Mouse (Mus musculus): ENCODE data around the gene Celsr1. TPM values are rescaled to one million over a fixed set of nuclear protein-coding genes. Genes with fewer than 3 reads are reported as not detected.

The Celsr1 gene
- polyA plus RNA-seq, 1 experiment from 2014 or later: 2.2 TPM

GRCm38 (mm10) chr15:85935627-85936049, 97.9 kb downstream of the Celsr1 start:
- WGBS (ENCODE audit: insufficient replicate concordance): 14% methylated on average over 5 of the region's 5 CpGs
- H3K27ac ChIP-seq (ENCODE audit: low read depth, low read length): 0 out of 2 replicates have a peak overlapping the region, but pooled peaks have one; percentile 22
- peak; percentile 52 for ATAC-seq (replicated peaks; ENCODE audit: insufficient number of reproducible peaks, low FRiP score, low TSS enrichment)
- H3K36me3 ChIP-seq (ENCODE audit: control insufficient read depth, insufficient read depth, low read length): no peaks in the 10 kb centered on the region
- no peaks in the 10 kb centered on the region for H3K27me3 ChIP-seq (ENCODE audit: control insufficient read depth, insufficient read depth, low read length)
- H3K9ac ChIP-seq (ENCODE audit: low read depth, low read length): 0 out of 2 replicates have a peak overlapping the region, but pooled peaks have one; percentile 24
- no peaks in the 10 kb centered on the region for H3K9me3 ChIP-seq (replicated peaks; ENCODE audit: control insufficient read depth, low read length)
- no peak overlapping the region for H3K4me3 ChIP-seq (ENCODE audit: low read depth, low read length)
- no peak overlapping the region for H3K4me2 ChIP-seq
- peaks cover 10% of the 10 kb centered on the region for H3K4me1 ChIP-seq (ENCODE audit: control insufficient read depth, insufficient read depth, low read length)

- 59% methylated on average over 12 of the region's 12 CpGs for WGBS (ENCODE audit: insufficient replicate concordance)
- no peaks in the 10 kb centered on the region for H3K27me3 ChIP-seq (ENCODE audit: control insufficient read depth, insufficient read depth, low read length)
- no peak overlapping the region for H3K9ac ChIP-seq (ENCODE audit: low read depth, low read length)
- no peaks in the 10 kb centered on the region for H3K36me3 ChIP-seq (ENCODE audit: control insufficient read depth, insufficient read depth, low read length)
- ATAC-seq (replicated peaks; ENCODE audit: insufficient number of reproducible peaks, low FRiP score, low TSS enrichment): no peak
- H3K4me3 ChIP-seq (ENCODE audit: low read depth, low read length): no peak overlapping the region
- H3K4me2 ChIP-seq: no peak overlapping the region
- H3K4me1 ChIP-seq (ENCODE audit: control insufficient read depth, insufficient read depth, low read length): 0 out of 2 replicates have a peak, but pooled peaks cover 6% of the 10 kb centered on the region
- no peak overlapping the region for H3K27ac ChIP-seq (ENCODE audit: low read depth, low read length)
- no peaks in the 10 kb centered on the region for H3K9me3 ChIP-seq (replicated peaks; ENCODE audit: control insufficient read depth, low read length)
These were observed 105.4 kb downstream of the Celsr1 start for GRCm38 (mm10) chr15:85928161-85928560.

- H3K4me1 ChIP-seq (ENCODE audit: control insufficient read depth, insufficient read depth, low read length): peaks cover 3% of the 10 kb centered on the region; the same call in 1 of the 2 replicates
- H3K9ac ChIP-seq (ENCODE audit: low read depth, low read length): no peak overlapping the region
- H3K27ac ChIP-seq (ENCODE audit: low read depth, low read length): no peak overlapping the region
- no peak for ATAC-seq (replicated peaks; ENCODE audit: insufficient number of reproducible peaks, low FRiP score, low TSS enrichment)
- H3K36me3 ChIP-seq (ENCODE audit: control insufficient read depth, insufficient read depth, low read length): no peaks in the 10 kb centered on the region
- no peaks in the 10 kb centered on the region for H3K27me3 ChIP-seq (ENCODE audit: control insufficient read depth, insufficient read depth, low read length)
- no peak overlapping the region for H3K4me3 ChIP-seq (ENCODE audit: low read depth, low read length)
- H3K9me3 ChIP-seq (replicated peaks; ENCODE audit: control insufficient read depth, low read length): no peaks in the 10 kb centered on the region
- 85% methylated on average over 11 of the region's 11 CpGs for WGBS (ENCODE audit: insufficient replicate concordance)
- H3K4me2 ChIP-seq: no peak overlapping the region
These were observed 111.7 kb downstream of the Celsr1 start for GRCm38 (mm10) chr15:85921855-85922254.

- no peak overlapping the region for H3K4me2 ChIP-seq
- no peaks in the 10 kb centered on the region for H3K36me3 ChIP-seq (ENCODE audit: control insufficient read depth, insufficient read depth, low read length)
- ATAC-seq (replicated peaks; ENCODE audit: insufficient number of reproducible peaks, low FRiP score, low TSS enrichment): no peak
- no peaks in the 10 kb centered on the region for H3K9me3 ChIP-seq (replicated peaks; ENCODE audit: control insufficient read depth, low read length)
- no peaks in the 10 kb centered on the region for H3K27me3 ChIP-seq (ENCODE audit: control insufficient read depth, insufficient read depth, low read length)
- no peak overlapping the region for H3K9ac ChIP-seq (ENCODE audit: low read depth, low read length)
- WGBS (ENCODE audit: insufficient replicate concordance): 77% methylated on average over 8 of the region's 8 CpGs
- H3K27ac ChIP-seq (ENCODE audit: low read depth, low read length): no peak overlapping the region
- peaks cover 3% of the 10 kb centered on the region; the same call in 1 of the 2 replicates for H3K4me1 ChIP-seq (ENCODE audit: control insufficient read depth, insufficient read depth, low read length)
- H3K4me3 ChIP-seq (ENCODE audit: low read depth, low read length): no peak overlapping the region
These were observed 113.7 kb downstream of the Celsr1 start for GRCm38 (mm10) chr15:85919892-85920248.

GRCm38 (mm10) chr15:85919191-85919891, 114.2 kb downstream of the Celsr1 start:
- no peak overlapping the region for H3K4me2 ChIP-seq
- H3K27me3 ChIP-seq (ENCODE audit: control insufficient read depth, insufficient read depth, low read length): no peaks in the 10 kb centered on the region
- 68% methylated on average over 8 of the region's 8 CpGs for WGBS (ENCODE audit: insufficient replicate concordance)
- H3K9me3 ChIP-seq (replicated peaks; ENCODE audit: control insufficient read depth, low read length): no peaks in the 10 kb centered on the region
- no peak overlapping the region for H3K9ac ChIP-seq (ENCODE audit: low read depth, low read length)
- H3K4me1 ChIP-seq (ENCODE audit: control insufficient read depth, insufficient read depth, low read length): peaks cover 3% of the 10 kb centered on the region; the same call in 1 of the 2 replicates
- H3K4me3 ChIP-seq (ENCODE audit: low read depth, low read length): no peak overlapping the region
- no peak for ATAC-seq (replicated peaks; ENCODE audit: insufficient number of reproducible peaks, low FRiP score, low TSS enrichment)
- H3K36me3 ChIP-seq (ENCODE audit: control insufficient read depth, insufficient read depth, low read length): no peaks in the 10 kb centered on the region
- no peak overlapping the region for H3K27ac ChIP-seq (ENCODE audit: low read depth, low read length)

GRCm38 (mm10) chr15:85913605-85914004, 120.0 kb downstream of the Celsr1 start:
- Histone ChIP-seq H3K9ac (ENCODE audit: low read depth, low read length) (no peak overlapping the region), H3K4me3 (ENCODE audit: low read depth, low read length) (no peak overlapping the region), H3K4me1 (ENCODE audit: control insufficient read depth, insufficient read depth, low read length) (peaks cover 6% of the 10 kb centered on the region; the same call in 1 of the 2 replicates), H3K27ac (ENCODE audit: low read depth, low read length) (no peak overlapping the region), H3K36me3 (ENCODE audit: control insufficient read depth, insufficient read depth, low read length) (no peaks in the 10 kb centered on the region), H3K4me2 (no peak overlapping the region), H3K27me3 (ENCODE audit: control insufficient read depth, insufficient read depth, low read length) (no peaks in the 10 kb centered on the region), H3K9me3 (replicated peaks; ENCODE audit: control insufficient read depth, low read length) (no peaks in the 10 kb centered on the region)
- ATAC-seq (replicated peaks; ENCODE audit: insufficient number of reproducible peaks, low FRiP score, low TSS enrichment): no peak
- WGBS (ENCODE audit: insufficient replicate concordance): 27% methylated on average over 2 of the region's 2 CpGs

GRCm38 (mm10) chr15:85909931-85910330, 123.6 kb downstream of the Celsr1 start:
- no peak for ATAC-seq (replicated peaks; ENCODE audit: insufficient number of reproducible peaks, low FRiP score, low TSS enrichment)
- Histone ChIP-seq H3K4me1 (ENCODE audit: control insufficient read depth, insufficient read depth, low read length) (peaks cover 3% of the 10 kb centered on the region; the same call in 1 of the 2 replicates), H3K9me3 (replicated peaks; ENCODE audit: control insufficient read depth, low read length) (no peaks in the 10 kb centered on the region), H3K36me3 (ENCODE audit: control insufficient read depth, insufficient read depth, low read length) (no peaks in the 10 kb centered on the region), H3K4me3 (ENCODE audit: low read depth, low read length) (no peak overlapping the region), H3K27ac (ENCODE audit: low read depth, low read length) (no peak overlapping the region), H3K4me2 (no peak overlapping the region), H3K27me3 (ENCODE audit: control insufficient read depth, insufficient read depth, low read length) (no peaks in the 10 kb centered on the region), H3K9ac (ENCODE audit: low read depth, low read length) (no peak overlapping the region)
- WGBS (ENCODE audit: insufficient replicate concordance): 50% methylated on average over 10 of the region's 10 CpGs

- WGBS (ENCODE audit: insufficient replicate concordance): 75% methylated on average over 3 of the region's 3 CpGs
- H3K27ac ChIP-seq (ENCODE audit: low read depth, low read length): no peak overlapping the region
- H3K9ac ChIP-seq (ENCODE audit: low read depth, low read length): no peak overlapping the region
- ATAC-seq (replicated peaks; ENCODE audit: insufficient number of reproducible peaks, low FRiP score, low TSS enrichment): no peak
- no peak overlapping the region for H3K4me3 ChIP-seq (ENCODE audit: low read depth, low read length)
- peaks cover 3% of the 10 kb centered on the region; the same call in 1 of the 2 replicates for H3K4me1 ChIP-seq (ENCODE audit: control insufficient read depth, insufficient read depth, low read length)
- no peak overlapping the region for H3K4me2 ChIP-seq
- H3K27me3 ChIP-seq (ENCODE audit: control insufficient read depth, insufficient read depth, low read length): no peaks in the 10 kb centered on the region
- H3K9me3 ChIP-seq (replicated peaks; ENCODE audit: control insufficient read depth, low read length): no peaks in the 10 kb centered on the region
- H3K36me3 ChIP-seq (ENCODE audit: control insufficient read depth, insufficient read depth, low read length): no peaks in the 10 kb centered on the region
These were observed 124.1 kb downstream of the Celsr1 start for GRCm38 (mm10) chr15:85909492-85909829.

Measured in heart, embryonic 11.5 days (tissue).